Mouse (Mus musculus) right cerebral cortex, postnatal 25 days (tissue): Measurements from ENCODE around the gene Gabbr1.

Experiments
- DNase-seq: peaks from one replicate; pipeline ENCODE4 v3.0.0; 2022

The Gabbr1 gene

DNA sequence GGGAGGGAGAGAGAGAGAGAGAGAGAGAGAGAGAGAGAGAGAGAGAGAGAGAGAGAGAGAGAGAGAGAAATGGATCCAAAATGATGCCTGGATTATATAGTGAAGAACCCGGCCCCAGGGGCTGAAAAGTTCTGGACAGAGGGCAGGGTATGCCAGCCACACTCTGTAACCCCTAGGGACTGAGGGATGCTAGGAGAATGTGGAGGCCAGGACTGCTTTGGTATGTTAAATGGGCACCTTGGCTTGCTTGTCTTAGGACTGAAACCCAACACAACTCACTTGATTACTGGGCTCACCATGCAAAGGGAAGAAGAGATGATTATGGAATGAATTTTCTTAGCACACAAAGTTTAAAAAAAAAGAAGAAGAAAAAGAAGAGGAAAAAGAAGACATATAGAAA is 32.4 kb downstream of the Gabbr1 start:
- no peak for DNase-seq

GRCm38 (mm10) chr17:37078990-37079389 is 33.2 kb downstream of the Gabbr1 start:
- DNase-seq = no peak

DNA sequence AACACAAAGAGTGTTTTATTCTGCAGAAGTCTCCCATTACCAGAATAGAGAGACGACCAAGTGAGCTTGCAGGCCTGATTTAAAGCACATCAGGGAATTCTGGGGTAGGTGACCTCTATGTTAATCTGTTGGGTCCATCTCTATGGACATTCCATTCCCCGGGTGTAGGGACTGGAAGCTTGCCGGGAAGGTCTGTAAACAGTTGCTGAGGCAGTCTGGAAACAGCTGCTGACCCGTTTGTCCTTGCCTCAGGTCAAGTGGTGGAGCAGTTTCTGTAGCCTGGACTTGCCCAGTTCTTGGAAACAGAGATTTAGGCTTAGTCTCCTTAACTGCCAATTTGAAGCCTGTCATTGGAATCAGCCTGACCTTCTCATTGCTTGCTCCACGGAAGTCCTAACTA is 34.4 kb downstream of the Gabbr1 start:
- peak; percentile 5 for DNase-seq

DNA sequence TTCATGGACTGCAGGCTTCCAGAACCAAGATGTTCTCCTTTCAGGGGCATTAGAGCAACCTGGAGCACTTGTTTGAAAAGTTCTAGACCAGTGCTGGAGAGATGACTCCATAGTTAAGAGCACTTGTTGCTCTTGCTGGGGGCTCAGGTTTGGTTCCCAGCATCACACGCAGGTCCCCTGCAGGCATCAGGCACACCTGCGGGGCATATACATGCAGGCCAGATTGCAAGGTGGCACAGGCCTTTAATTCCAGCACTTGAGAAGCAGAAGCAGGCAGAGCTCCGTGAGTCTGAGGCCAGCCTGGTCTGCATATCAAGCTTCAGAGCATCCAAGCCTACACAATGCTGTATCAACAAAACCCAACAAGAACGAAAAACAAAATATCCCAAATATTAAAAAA is 35.9 kb downstream of the Gabbr1 start:
- DNase-seq = peak; percentile 8

DNA sequence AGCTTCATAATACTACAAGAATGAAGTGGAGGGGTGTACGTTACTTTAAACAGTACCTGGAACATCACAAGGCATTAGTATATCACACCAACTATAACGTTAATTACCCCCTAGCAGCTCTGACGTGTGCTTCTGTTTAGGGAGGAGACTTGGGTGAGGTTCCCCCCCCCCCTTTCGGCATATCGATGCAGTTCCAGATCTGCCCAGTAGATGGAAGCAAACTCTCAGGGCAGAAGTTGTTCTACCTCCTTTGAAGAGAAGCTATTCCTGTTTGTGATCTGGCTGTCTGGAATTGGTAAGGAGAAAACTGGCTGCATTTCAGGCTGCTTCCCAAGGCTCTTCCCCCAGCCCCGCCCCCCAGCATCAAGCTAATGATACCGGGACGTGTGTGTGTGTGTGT is 37.6 kb downstream of the Gabbr1 start:
- peak; percentile 19 for DNase-seq

- no peak for DNase-seq
These were observed 38.9 kb downstream of the Gabbr1 start for GRCm38 (mm10) chr17:37084632-37085031.

GRCm38 (mm10) chr17:37085545-37085944 is 39.8 kb downstream of the Gabbr1 start:
- no peak for DNase-seq

DNA sequence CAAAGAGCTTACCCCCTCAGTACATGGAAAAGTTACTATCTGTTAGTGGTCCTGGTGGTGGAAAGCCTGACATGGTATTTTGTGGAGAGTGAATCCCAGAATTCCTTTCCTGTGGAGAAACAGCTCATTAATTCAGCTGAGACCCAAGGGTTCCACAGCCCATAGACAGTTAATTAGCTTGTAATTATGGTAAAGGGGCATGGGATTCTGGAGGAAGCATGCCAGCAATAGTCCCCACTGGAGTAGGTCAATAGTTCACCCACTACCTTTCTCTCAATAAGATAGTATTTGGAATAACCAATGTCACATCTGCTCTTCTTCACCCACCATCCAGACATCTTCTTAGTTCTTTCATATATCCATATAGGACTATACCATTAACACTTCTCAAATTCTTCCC is 42.6 kb downstream of the Gabbr1 start, which contains the start of gene Olfr90:
TSS of gene Olfr90 (minus strand) at position 101 of the 400 bp plus-strand sequence.
- DNase-seq = no peak

DNA sequence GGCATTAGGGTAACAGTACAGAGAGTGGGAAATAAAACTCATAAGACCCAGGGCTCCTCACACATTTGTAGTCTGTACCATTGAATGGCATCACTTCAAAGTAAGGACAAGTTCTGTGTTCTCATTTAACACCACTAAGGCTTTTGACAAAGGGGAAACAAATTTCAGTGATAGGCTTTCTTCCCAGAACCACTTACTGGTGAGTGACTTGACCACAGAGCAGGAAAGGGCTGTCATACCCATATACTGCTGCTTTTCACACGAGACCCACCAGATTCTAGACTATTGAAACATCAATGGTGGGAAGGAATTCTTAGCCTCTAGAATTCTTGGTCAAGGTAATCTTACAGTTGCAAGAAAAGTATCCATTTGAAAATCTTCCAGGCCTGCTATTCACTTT is 46.4 kb downstream of the Gabbr1 start:
- DNase-seq = no peak

- DNase-seq = no peak
These were observed 47.5 kb downstream of the Gabbr1 start for GRCm38 (mm10) chr17:37093289-37093688.

DNA sequence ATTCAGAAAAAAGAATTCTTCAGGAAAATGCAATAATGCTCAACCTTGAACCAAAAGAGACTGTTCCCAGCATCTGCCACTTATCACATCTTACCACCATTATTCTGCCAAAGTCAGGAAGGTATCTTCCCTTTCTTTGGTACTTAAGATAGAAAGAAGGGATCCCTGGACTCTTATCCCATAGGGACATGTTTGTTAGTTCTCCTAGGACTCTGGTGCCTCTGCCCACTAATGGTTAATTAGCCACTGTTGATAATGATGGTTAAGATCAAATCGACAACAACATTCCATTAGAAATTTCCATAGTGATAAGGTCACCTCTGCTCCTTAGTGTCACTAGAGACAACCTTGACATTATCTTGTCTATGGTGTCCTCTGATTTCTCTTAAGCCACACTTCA is 52.4 kb downstream of the Gabbr1 start, which contains the start of gene Olfr91:
TSS of gene Olfr91 (minus strand) at position 101 of the 400 bp plus-strand sequence.
- no peak for DNase-seq

- no peak for DNase-seq
These were observed 74.2 kb downstream of the Gabbr1 start, which contains the start of gene Olfr92 for GRCm38 (mm10) chr17:37119988-37120387. Olfr92 (minus strand) TSS chr17:37120088.
